ENCODE assay signal across 18 mouse cellular contexts in the genomic region with DNA sequence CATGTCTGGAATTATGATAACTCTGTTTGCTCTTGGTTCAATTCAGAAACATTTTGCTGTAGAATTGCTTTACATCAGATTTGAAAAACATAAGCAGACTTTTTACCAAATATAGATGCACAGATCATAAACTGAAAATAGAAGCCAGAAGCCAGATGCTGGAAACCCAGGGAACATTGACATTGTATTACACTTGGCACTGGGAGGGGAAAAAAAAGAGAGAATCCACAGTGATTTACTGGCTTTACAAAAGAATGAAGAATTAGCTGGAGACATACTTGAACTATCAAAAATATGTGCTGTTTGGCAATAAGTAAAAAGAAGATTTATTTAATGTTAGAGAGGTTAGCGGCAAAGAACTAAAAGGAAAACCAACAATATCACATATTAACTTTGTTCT. TPM values are rescaled to one million over a fixed set of nuclear protein-coding genes. Genes with fewer than 3 reads are reported as not detected.
DNase-seq lines count a peak whose midpoint lies in the region; ATAC-seq and TF ChIP-seq lines count a peak whose summit lies in the region.
"Had no signal": no experiment of that assay in that cellular context is flagged by ENCODE, and none has a peak within 500 bp of the region (broad histone marks: within the 10 kb centered on the region; RNA-seq: fewer than 3 reads in every experiment).

No protein-coding gene starts in this region.

- no peaks in the 10 kb centered on the region for H3K27me3 ChIP-seq in intestine, embryonic 14.5 days (replicated peaks; ENCODE audit: control insufficient read depth, insufficient read depth, low read length)
- no peaks in the 10 kb centered on the region for H3K27me3 ChIP-seq in intestine, postnatal 0 days (replicated peaks; ENCODE audit: control insufficient read depth, insufficient read depth, low read length)
- H3K27me3 ChIP-seq in liver, adult 2 months (ENCODE audit: control insufficient read depth, insufficient read depth, low read length), result no peaks in the 10 kb centered on the region
- H3K27me3 ChIP-seq in liver, embryonic 12.5 days (replicated peaks), result no peaks in the 10 kb centered on the region
- H3K27me3 ChIP-seq in lung, embryonic 16.5 days (ENCODE audit: control insufficient read depth, insufficient read depth, low read depth, low read length), result no peaks in the 10 kb centered on the region
- H3K27me3 ChIP-seq in midbrain, embryonic 14.5 days (ENCODE audit: control insufficient read depth, insufficient read depth, low read length), result no peaks in the 10 kb centered on the region
- H3K27me3 ChIP-seq: embryonic facial prominence, embryonic 12.5 days; forebrain, embryonic 12.5 days; heart, embryonic 13.5 days; hindbrain, embryonic 12.5 days had no signal

- H3K36me3 ChIP-seq in intestine, embryonic 14.5 days (ENCODE audit: control insufficient read depth, insufficient read depth, low read length), result no peaks in the 10 kb centered on the region
- no peaks in the 10 kb centered on the region for H3K36me3 ChIP-seq in intestine, postnatal 0 days (ENCODE audit: control insufficient read depth, insufficient read depth)
- no peaks in the 10 kb centered on the region for H3K36me3 ChIP-seq in liver, adult 2 months (ENCODE audit: control insufficient read depth, insufficient read depth, low read length)
- H3K36me3 ChIP-seq in liver, embryonic 12.5 days, result no peaks in the 10 kb centered on the region
- H3K36me3 ChIP-seq in lung, embryonic 16.5 days (ENCODE audit: control insufficient read depth, insufficient read depth, low read length), result no peaks in the 10 kb centered on the region
- H3K36me3 ChIP-seq in midbrain, embryonic 14.5 days (ENCODE audit: control insufficient read depth, insufficient read depth, low read length), result no peaks in the 10 kb centered on the region
- H3K36me3 ChIP-seq: embryonic facial prominence, embryonic 12.5 days; forebrain, embryonic 12.5 days; heart, embryonic 13.5 days; hindbrain, embryonic 12.5 days had no signal

- 0 out of 2 replicates have a peak overlapping the region, but pooled peaks have one; percentile 38 for H3K27ac ChIP-seq in intestine, embryonic 14.5 days (ENCODE audit: low read depth)
- no peak overlapping the region for H3K27ac ChIP-seq in intestine, postnatal 0 days (ENCODE audit: low read depth, low read length)
- H3K27ac ChIP-seq in liver, adult 2 months (replicated peaks; ENCODE audit: insufficient read depth, low read depth, low read length), result no peak overlapping the region
- H3K27ac ChIP-seq in liver, embryonic 12.5 days, result no peak overlapping the region
- H3K27ac ChIP-seq in lung, embryonic 16.5 days (ENCODE audit: low read length), result no peak overlapping the region
- H3K27ac ChIP-seq in midbrain, embryonic 14.5 days (replicated peaks; ENCODE audit: low read depth, low read length), result no peak overlapping the region
- H3K27ac ChIP-seq: embryonic facial prominence, embryonic 12.5 days; forebrain, embryonic 12.5 days; hindbrain, embryonic 12.5 days had no signal

- no peak overlapping the region for H3K4me3 ChIP-seq in intestine, embryonic 14.5 days (ENCODE audit: low read depth, low read length)
- H3K4me3 ChIP-seq in intestine, postnatal 0 days (ENCODE audit: low read depth, low read length), result no peak overlapping the region
- H3K4me3 ChIP-seq in liver, adult 2 months (ENCODE audit: insufficient read depth, low read depth, low read length), result peak overlapping the region; percentile 24; the same call in 1 of the 2 replicates
- H3K4me3 ChIP-seq in liver, embryonic 12.5 days, result no peak overlapping the region
- H3K4me3 ChIP-seq in lung, embryonic 16.5 days (ENCODE audit: low read length), result no peak overlapping the region
- no peak overlapping the region for H3K4me3 ChIP-seq in midbrain, embryonic 14.5 days (replicated peaks; ENCODE audit: low read depth, low read length)
- H3K4me3 ChIP-seq: embryonic facial prominence, embryonic 12.5 days; forebrain, embryonic 12.5 days; heart, embryonic 13.5 days; hindbrain, embryonic 12.5 days had no signal

- TF ChIP-seq CTCF in intestine, postnatal 0 days (IDR thresholded peaks at IDR 0.05; ENCODE audit: low read depth), result no peak
- TF ChIP-seq CTCF in liver, adult 2 months (IDR thresholded peaks at IDR 0.05; ENCODE audit: low read depth, low read length), result no peak

- DNase-seq in intestine, embryonic 14.5 days (ENCODE audit: low spot score), result no peak
- DNase-seq in liver, adult 2 months (ENCODE audit: extremely low read depth, low read depth, low spot score), result peak; percentile 39
- no peak for DNase-seq in lung, postnatal 10 days
- DNase-seq in brain, adult 2 months (ENCODE audit: low read depth, low spot score), result peak; percentile 20
- DNase-seq in midbrain, embryonic 14.5 days, result no peak
- DNase-seq: adrenal gland, adult 8-10 months; cerebellum, adult 11 months; cerebellum, adult 8-10 months; embryo, embryonic 11 days; gastrocnemius, postnatal 14 days had no signal

- no peak overlapping the region for H3K4me2 ChIP-seq in intestine, embryonic 14.5 days (ENCODE audit: low read length)
- no peak overlapping the region for H3K4me2 ChIP-seq in intestine, postnatal 0 days (replicated peaks; ENCODE audit: low read depth)
- no peak overlapping the region for H3K4me2 ChIP-seq in liver, embryonic 12.5 days
- no peak overlapping the region; the same call in 1 of the 2 replicates for H3K4me2 ChIP-seq in lung, embryonic 16.5 days (ENCODE audit: low read depth, low read length)
- H3K4me2 ChIP-seq in midbrain, embryonic 14.5 days (ENCODE audit: low read length), result no peak overlapping the region
- H3K4me2 ChIP-seq: embryonic facial prominence, embryonic 12.5 days; forebrain, embryonic 12.5 days; hindbrain, embryonic 12.5 days had no signal

- no peak overlapping the region for H3K9ac ChIP-seq in intestine, embryonic 14.5 days (ENCODE audit: low read length)
- H3K9ac ChIP-seq in intestine, postnatal 0 days (ENCODE audit: low read depth, low read length), result no peak overlapping the region
- no peak overlapping the region for H3K9ac ChIP-seq in liver, adult 2 months (ENCODE audit: low read depth, low read length)
- no peak overlapping the region for H3K9ac ChIP-seq in liver, embryonic 12.5 days
- no peak overlapping the region for H3K9ac ChIP-seq in lung, embryonic 16.5 days (ENCODE audit: low read length)
- H3K9ac ChIP-seq in midbrain, embryonic 14.5 days (replicated peaks; ENCODE audit: low read length), result no peak overlapping the region
- H3K9ac ChIP-seq: embryonic facial prominence, embryonic 12.5 days; forebrain, embryonic 12.5 days; heart, embryonic 13.5 days; hindbrain, embryonic 12.5 days had no signal

- no peaks in the 10 kb centered on the region for H3K79me2 ChIP-seq in liver, adult 2 months (ENCODE audit: control insufficient read depth, insufficient read depth, low read length)

- H3K4me1 ChIP-seq in intestine, embryonic 14.5 days (replicated peaks; ENCODE audit: control insufficient read depth, insufficient read depth, low read length), result peaks cover 9% of the 10 kb centered on the region; the same call in 1 of the 2 replicates
- no peaks in the 10 kb centered on the region for H3K4me1 ChIP-seq in intestine, postnatal 0 days (replicated peaks; ENCODE audit: control insufficient read depth, insufficient read depth, low read length)
- peaks cover 1% of the 10 kb centered on the region for H3K4me1 ChIP-seq in liver, adult 2 months (ENCODE audit: control insufficient read depth, insufficient read depth, low read length)
- H3K4me1 ChIP-seq in liver, embryonic 12.5 days, result no peaks in the 10 kb centered on the region
- H3K4me1 ChIP-seq in lung, embryonic 16.5 days (replicated peaks; ENCODE audit: control insufficient read depth, insufficient read depth, low read length), result peaks cover 16% of the 10 kb centered on the region; the same call in 1 of the 2 replicates
- no peaks in the 10 kb centered on the region for H3K4me1 ChIP-seq in midbrain, embryonic 14.5 days (ENCODE audit: control insufficient read depth, insufficient read depth, low read length)
- H3K4me1 ChIP-seq: forebrain, embryonic 12.5 days; hindbrain, embryonic 12.5 days had no signal

- WGBS in intestine, embryonic 14.5 days, result 55% methylated on average over 1 of the region's 1 CpGs
- 64% methylated on average over 1 of the region's 1 CpGs for WGBS in intestine, postnatal 0 days
- WGBS in liver, adult 2 months, result 10% methylated on average over 1 of the region's 1 CpGs
- WGBS in liver, embryonic 12.5 days (ENCODE audit: insufficient replicate concordance), result 81% methylated on average over 1 of the region's 1 CpGs
- WGBS in lung, embryonic 16.5 days, result 5% methylated on average over 1 of the region's 1 CpGs
- WGBS in midbrain, embryonic 14.5 days, result 95% methylated on average over 1 of the region's 1 CpGs

- ATAC-seq in intestine, embryonic 14.5 days (replicated peaks; ENCODE audit: low FRiP score, low TSS enrichment, low read depth), result no peak
- no peak for ATAC-seq in intestine, postnatal 0 days
- no peak for ATAC-seq in liver, embryonic 12.5 days
- ATAC-seq in lung, embryonic 16.5 days (ENCODE audit: low read depth), result peak; percentile 75
- ATAC-seq in midbrain, embryonic 14.5 days (ENCODE audit: low FRiP score, low TSS enrichment), result no peak
- ATAC-seq: forebrain, embryonic 16.5 days had no signal

- no peak for TF ChIP-seq POLR2A in liver, adult 2 months (IDR thresholded peaks at IDR 0.05; ENCODE audit: extremely low read depth, insufficient read depth, low read length)

- H3K9me3 ChIP-seq in intestine, embryonic 14.5 days (ENCODE audit: control insufficient read depth, low read length), result peaks cover 3% of the 10 kb centered on the region; the same call in 1 of the 2 replicates
- H3K9me3 ChIP-seq in intestine, postnatal 0 days (ENCODE audit: control insufficient read depth), result no peaks in the 10 kb centered on the region
- no peaks in the 10 kb centered on the region for H3K9me3 ChIP-seq in liver, embryonic 12.5 days (replicated peaks)
- H3K9me3 ChIP-seq in lung, embryonic 16.5 days (ENCODE audit: control insufficient read depth, low read length), result no peaks in the 10 kb centered on the region
- H3K9me3 ChIP-seq in midbrain, embryonic 14.5 days (ENCODE audit: control insufficient read depth, low read length), result no peaks in the 10 kb centered on the region
- H3K9me3 ChIP-seq: embryonic facial prominence, embryonic 12.5 days; forebrain, embryonic 12.5 days had no signal

RNA-seq across cellular contexts. Expression of gene Rhobtb1, which starts 44.4 kb away (rescaled TPM):
- polyA plus RNA-seq in intestine, embryonic 14.5 days (2014; fragmentation: Nextera tagmentation; extraction: Ambion mirVana), result 26.1 and 31.4 TPM in 2 replicates
- 11.3 and 13.2 TPM in 2 replicates for polyA plus RNA-seq in intestine, postnatal 0 days (2015; fragmentation: Nextera tagmentation; extraction: Ambion mirVana)
- total RNA-seq in liver, adult 2 months (2014; rRNA removed), result 45.2 and 47.9 TPM in 2 replicates
- 14.3 and 17.4 TPM in 2 replicates for polyA plus RNA-seq in liver, adult 2 months (2012; rRNA removed)
- polyA plus RNA-seq in liver, embryonic 12.5 days (2016; fragmentation: Nextera tagmentation; extraction: Ambion mirVana), result 8.8 and 9.0 TPM in 2 replicates
- 12.9 and 15.2 TPM in 2 replicates for polyA plus RNA-seq in lung, embryonic 16.5 days (2015; fragmentation: Nextera tagmentation; extraction: Ambion mirVana)
- 16.1 and 18.1 TPM in 2 replicates for polyA plus RNA-seq in midbrain, embryonic 14.5 days (2014; fragmentation: Nextera tagmentation; extraction: Ambion mirVana)

Comparison
In these comparisons a context has a peak if more than half of its experiments do, and no peak if none do; other contexts are left out.
1. DNase-seq: peak in liver, adult 2 months (single experiment) and brain, adult 2 months (single experiment); none in intestine, embryonic 14.5 days (single experiment), lung, postnatal 10 days (single experiment) and midbrain, embryonic 14.5 days (single experiment).